Mouse (Mus musculus) limb, embryonic 14.5 days (tissue): ENCODE results near the gene Armc6. TPM values are rescaled to one million over a fixed set of nuclear protein-coding genes. Genes with fewer than 3 reads are reported as not detected.

Source experiments
- ATAC-seq: fragments of 200-750 bp; cut with Nextera tagmentation; 2 replicates; pipeline ENCODE4 v1.8.0; 2017; ENCODE audit warnings: low read depth, moderate number of reproducible peaks, moderate TSS enrichment; ENCODE audit not compliant: low FRiP score
- DNase-seq: peaks from one replicate; pipeline ENCODE4 v3.0.0-alpha.2; 2015; ENCODE audit warnings: low spot score
- H3K27ac ChIP-seq: fragments of 300-500 bp; sonication (generic); replicated peaks from 2 replicates; pipeline ENCODE4 v1.5.1; 2014; ENCODE audit warnings: low read depth, mild to moderate bottlenecking, low read length, moderate library complexity, mixed read lengths
- H3K27me3 ChIP-seq: fragments of 300-500 bp; sonication (generic); 2 replicates; pipeline ENCODE4 v1.6.1; 2014; ENCODE audit warnings: low read length, mixed read lengths; ENCODE audit not compliant: control insufficient read depth, insufficient read depth
- H3K36me3 ChIP-seq: fragments of 300-500 bp; sonication (generic); 2 replicates; pipeline ENCODE4 v1.6.1; 2014; ENCODE audit warnings: mild to moderate bottlenecking, low read length, moderate library complexity, mixed read lengths; ENCODE audit not compliant: control insufficient read depth, insufficient read depth
- H3K4me1 ChIP-seq: fragments of 300-500 bp; sonication (generic); 2 replicates; pipeline ENCODE4 v1.6.1; 2014; ENCODE audit warnings: antibody characterized with exemption, low read length, mixed read lengths; ENCODE audit not compliant: control insufficient read depth, insufficient read depth
- H3K4me2 ChIP-seq: fragments of 300-500 bp; sonication (generic); replicated peaks from 2 replicates; pipeline ENCODE4 v1.6.1; 2014; ENCODE audit warnings: low read depth, mild to moderate bottlenecking, low read length, moderate library complexity; ENCODE audit not compliant: severe bottlenecking
- H3K4me3 ChIP-seq: fragments of 300-500 bp; sonication (generic); replicated peaks from 2 replicates; pipeline ENCODE4 v1.5.1; 2014; ENCODE audit warnings: low read length
- H3K9ac ChIP-seq: fragments of 300-500 bp; sonication (generic); 2 replicates; pipeline ENCODE4 v1.6.1; 2014; ENCODE audit warnings: mild to moderate bottlenecking, low read depth, low read length, moderate library complexity; ENCODE audit not compliant: severe bottlenecking
- H3K9me3 ChIP-seq: fragments of 300-500 bp; sonication (generic); 2 replicates; pipeline ENCODE4 v1.6.1; 2016; ENCODE audit warnings: low read length; ENCODE audit not compliant: control insufficient read depth
- POLR2A ChIP-seq: fragments of 200-500 bp; IDR thresholded peaks from 2 replicates; pipeline ENCODE4 v1.8.0; 2012; ENCODE audit warnings: inconsistent platforms, mild to moderate bottlenecking, moderate library complexity, borderline replicate concordance; ENCODE audit not compliant: insufficient read depth, insufficient read length; ENCODE audit errors: extremely low read depth
- WGBS: fragments of 180-500 bp; shearing (Covaris S2); extraction: QIAGEN DNeasy Blood & Tissue Kit; methylation state at CpG from one replicate; pipeline ENCODE4 v1.1.7; 2014; 5-methylcytosine and 5-hydroxymethylcytosine counted together
- polyA plus RNA-seq, 2 experiments: library from polyadenylated mRNA; depleted of rRNA in 1 of 2; stranded (reverse) in 1 of 2; unstranded in 1 of 2; fragments of >200 nt; fragmentation: Nextera tagmentation in 1 of 2; extraction: Ambion mirVana in 1 of 2; gene quantifications; 2 replicates each; pipeline versions ENCODE4 v1.2.1 to v1.2.3; 2012 to 2014

The Armc6 gene
- polyA plus RNA-seq, 2 experiments = 26.8 to 35.0 TPM

DNA sequence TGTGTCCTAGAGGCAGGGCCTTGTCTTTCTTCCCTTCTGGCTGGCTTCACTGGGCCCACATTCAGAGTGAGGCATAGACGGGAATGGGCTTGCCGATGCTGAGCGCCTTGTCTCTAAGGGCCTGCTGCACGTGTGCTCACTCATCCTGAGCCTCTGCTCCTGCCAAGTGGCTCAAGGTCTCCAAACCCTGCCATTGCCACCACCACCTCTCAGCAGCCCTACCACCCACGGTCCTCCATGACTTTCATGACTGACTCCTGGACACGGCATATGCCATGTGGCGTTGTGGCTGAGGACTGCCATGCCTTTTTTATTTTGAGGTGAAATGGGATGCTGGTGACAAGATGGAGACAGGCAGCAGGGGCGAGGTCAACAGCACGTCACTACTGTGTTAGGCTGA lies 3.4 kb downstream of the Armc6 start:
- Histone ChIP-seq H3K27me3 (no peaks in the 10 kb centered on the region), H3K9me3 (no peaks in the 10 kb centered on the region), H3K4me2 (no peak overlapping the region), H3K9ac (0 out of 2 replicates have a peak overlapping the region, but pooled peaks have one; percentile 3), H3K27ac (no peak overlapping the region), H3K36me3 (peaks cover 22% of the 10 kb centered on the region; the same call in 1 of the 2 replicates), H3K4me3 (no peak overlapping the region), H3K4me1 (peaks cover 12% of the 10 kb centered on the region)
- DNase-seq (no peak), ATAC-seq (no peak)
- 92% methylated on average over 9 of the region's 9 CpGs for WGBS
- no peak for TF ChIP-seq POLR2A

GRCm38 (mm10) chr8:70227997-70228396 lies 6.3 kb downstream of the Armc6 start:
- peaks cover 34% of the 10 kb centered on the region for H3K36me3 ChIP-seq
- H3K4me3 ChIP-seq = no peak overlapping the region
- ATAC-seq (no peak), DNase-seq (no peak)
- 71% methylated on average over 4 of the region's 4 CpGs for WGBS
- no peaks in the 10 kb centered on the region for H3K27me3 ChIP-seq
- no peaks in the 10 kb centered on the region for H3K4me1 ChIP-seq
- H3K9me3 ChIP-seq = no peaks in the 10 kb centered on the region
- no peak for TF ChIP-seq POLR2A
- H3K27ac ChIP-seq = no peak overlapping the region
- H3K4me2 ChIP-seq = no peak overlapping the region
- no peak overlapping the region for H3K9ac ChIP-seq

DNA sequence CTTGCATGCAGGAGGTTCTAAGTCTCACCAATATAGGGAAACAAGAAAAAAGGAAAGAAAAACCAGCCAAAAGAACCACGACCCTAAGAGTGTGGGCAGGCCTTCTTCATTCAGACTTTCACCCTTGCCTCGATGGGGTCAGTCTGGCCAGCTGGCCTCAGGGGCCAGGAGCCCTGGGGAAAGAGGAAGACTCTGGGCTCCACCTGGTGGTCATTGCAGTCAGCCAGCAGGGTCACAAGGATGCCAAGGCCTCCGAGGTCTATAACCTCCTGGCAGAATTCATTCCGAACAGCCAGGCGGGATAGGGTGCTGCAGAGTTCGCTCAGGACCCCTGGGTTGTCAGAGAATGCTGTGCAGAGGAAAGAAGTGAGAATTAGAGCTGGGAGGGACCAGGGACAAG lies 10.9 kb downstream of the Armc6 start:
- 52% methylated on average over 6 of the region's 6 CpGs for WGBS
- TF ChIP-seq POLR2A = no peak
- Histone ChIP-seq H3K4me3 (no peak overlapping the region), H3K9me3 (no peaks in the 10 kb centered on the region), H3K4me1 (no peaks in the 10 kb centered on the region), H3K36me3 (peaks cover 23% of the 10 kb centered on the region), H3K27me3 (no peaks in the 10 kb centered on the region), H3K27ac (no peak overlapping the region), H3K4me2 (no peak overlapping the region), H3K9ac (no peak overlapping the region)
- ATAC-seq (no peak), DNase-seq (no peak)

- WGBS = 91% methylated on average over 11 of the region's 12 CpGs
- TF ChIP-seq POLR2A = no peak
Observed at GRCm38 (mm10) chr8:70222041-70222440, 12.2 kb downstream of the Armc6 start.

DNA sequence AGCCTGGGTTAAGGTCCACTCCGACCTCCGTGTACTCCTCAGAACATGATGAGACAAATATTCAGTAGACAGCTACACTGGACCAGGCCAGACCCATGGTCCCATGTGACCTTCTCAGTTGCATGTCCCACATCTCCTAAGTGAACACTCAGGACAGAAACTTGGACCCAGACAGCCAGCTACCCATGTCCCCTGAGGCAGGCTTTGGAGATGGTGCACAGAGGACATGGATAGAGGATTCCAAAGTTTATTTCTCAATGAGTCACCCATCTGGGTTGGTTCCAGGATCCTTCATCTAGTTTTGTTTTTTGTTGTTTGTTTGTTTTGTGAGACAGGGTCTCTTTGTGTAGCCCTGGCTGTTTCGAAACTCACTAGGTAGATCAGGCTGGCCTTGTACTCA lies 13.4 kb downstream of the Armc6 start:
- Histone ChIP-seq H3K36me3 (peaks cover 19% of the 10 kb centered on the region), H3K4me2 (no peak overlapping the region), H3K4me1 (no peaks in the 10 kb centered on the region), H3K27me3 (no peaks in the 10 kb centered on the region), H3K9me3 (no peaks in the 10 kb centered on the region), H3K4me3 (no peak overlapping the region), H3K9ac (no peak overlapping the region), H3K27ac (no peak overlapping the region)
- ATAC-seq = no peak
- WGBS = 87% methylated on average over 3 of the region's 3 CpGs
- no peak for TF ChIP-seq POLR2A
- DNase-seq = no peak

More at GRCm38 (mm10) chr8:70222041-70222440, 12.2 kb downstream of the Armc6 start:
- H3K36me3 ChIP-seq = peaks cover 20% of the 10 kb centered on the region
- ATAC-seq (no peak), DNase-seq (no peak)
- no peaks in the 10 kb centered on the region for H3K9me3 ChIP-seq
- H3K4me3 ChIP-seq = no peak overlapping the region
- no peaks in the 10 kb centered on the region for H3K4me1 ChIP-seq
- no peak overlapping the region for H3K27ac ChIP-seq
- no peaks in the 10 kb centered on the region for H3K27me3 ChIP-seq
- no peak overlapping the region for H3K4me2 ChIP-seq
- H3K9ac ChIP-seq = no peak overlapping the region
